Mouse (Mus musculus) neural tube, embryonic 15.5 days (tissue): ENCODE results near the gene Stip1. TPM values are rescaled to one million over a fixed set of nuclear protein-coding genes. Genes with fewer than 3 reads are reported as not detected.

Experiments
- ATAC-seq: fragments of 200-750 bp; cut with Nextera tagmentation; 2 replicates; pipeline ENCODE4 v1.8.0; 2017; ENCODE audit warnings: mild to moderate bottlenecking, moderate TSS enrichment, moderate library complexity; ENCODE audit not compliant: low FRiP score
- H3K27ac ChIP-seq: fragments of 300-500 bp; sonication (generic); replicated peaks from 2 replicates; pipeline ENCODE4 v1.5.1; 2015; ENCODE audit warnings: mild to moderate bottlenecking, inconsistent platforms
- H3K27me3 ChIP-seq: fragments of 300-500 bp; sonication (generic); replicated peaks from 2 replicates; pipeline ENCODE4 v1.6.1; 2015; ENCODE audit warnings: inconsistent platforms
- H3K36me3 ChIP-seq: fragments of 300-500 bp; sonication (generic); 2 replicates; pipeline ENCODE4 v1.6.1; 2015; ENCODE audit warnings: inconsistent platforms
- H3K4me1 ChIP-seq: fragments of 300-500 bp; sonication (generic); 2 replicates; pipeline ENCODE4 v1.6.1; 2015; ENCODE audit warnings: inconsistent platforms
- H3K4me2 ChIP-seq: fragments of 300-500 bp; sonication (generic); 2 replicates; pipeline ENCODE4 v1.6.1; 2015; ENCODE audit warnings: inconsistent platforms, mild to moderate bottlenecking, moderate library complexity
- H3K4me3 ChIP-seq: fragments of 300-500 bp; sonication (generic); replicated peaks from 2 replicates; pipeline ENCODE4 v1.5.1; 2015; ENCODE audit warnings: mild to moderate bottlenecking, inconsistent platforms
- H3K9ac ChIP-seq: fragments of 300-500 bp; sonication (generic); replicated peaks from 2 replicates; pipeline ENCODE4 v1.6.1; 2015; ENCODE audit warnings: mild to moderate bottlenecking, inconsistent platforms
- H3K9me3 ChIP-seq: fragments of 300-500 bp; sonication (generic); replicated peaks from 2 replicates; pipeline ENCODE4 v1.6.1; 2016; ENCODE audit warnings: inconsistent platforms
- WGBS: fragments of 180-500 bp; shearing (Covaris S2); methylation state at CpG from one replicate; pipeline ENCODE4 v1.1.7; 2015; ENCODE audit warnings: mixed read lengths; 5-methylcytosine and 5-hydroxymethylcytosine counted together
- polyA plus RNA-seq: library from polyadenylated mRNA; unstranded; fragments of >200 nt; fragmentation: Nextera tagmentation; extraction: Ambion mirVana; gene quantifications from 2 replicates; pipeline ENCODE4 v1.2.1, GENCODE M21; 2015

Gene Stip1
- polyA plus RNA-seq, 1 experiment from 2014 or later, result 210 TPM

- H3K27me3 ChIP-seq, result no peaks in the 10 kb centered on the region
- H3K27ac ChIP-seq, result peak overlapping the region; percentile 94
- H3K4me2 ChIP-seq, result peak overlapping the region; percentile 78
- H3K9ac ChIP-seq, result peak overlapping the region; percentile 91
- H3K36me3 ChIP-seq, result peaks cover 6% of the 10 kb centered on the region
- H3K9me3 ChIP-seq, result no peaks in the 10 kb centered on the region
- H3K4me1 ChIP-seq, result peaks cover 33% of the 10 kb centered on the region
- WGBS, result 1% methylated on average over 35 of the region's 35 CpGs
- ATAC-seq, result peak; percentile 33
- peak overlapping the region; percentile 86 for H3K4me3 ChIP-seq
Measured at GRCm38 (mm10) chr19:7039088-7039720, 563 bp downstream of the Stip1 start.

GRCm38 (mm10) chr19:7034006-7034405, 5.8 kb downstream of the Stip1 start:
- H3K4me2 ChIP-seq, result no peak overlapping the region
- no peaks in the 10 kb centered on the region for H3K9me3 ChIP-seq
- WGBS, result 94% methylated on average over 5 of the region's 5 CpGs
- no peaks in the 10 kb centered on the region for H3K27me3 ChIP-seq
- peaks cover 52% of the 10 kb centered on the region for H3K36me3 ChIP-seq
- H3K4me1 ChIP-seq, result peaks cover 26% of the 10 kb centered on the region
- H3K4me3 ChIP-seq, result no peak overlapping the region
- no peak overlapping the region for H3K9ac ChIP-seq
- no peak overlapping the region for H3K27ac ChIP-seq
- ATAC-seq, result no peak

- no peak overlapping the region for H3K4me3 ChIP-seq
- no peak overlapping the region for H3K9ac ChIP-seq
- H3K9me3 ChIP-seq, result no peaks in the 10 kb centered on the region
- no peaks in the 10 kb centered on the region for H3K4me1 ChIP-seq
- no peak for ATAC-seq
- 94% methylated on average over 5 of the region's 5 CpGs for WGBS
- H3K36me3 ChIP-seq, result peaks cover 90% of the 10 kb centered on the region
- H3K27me3 ChIP-seq, result no peaks in the 10 kb centered on the region
- no peak overlapping the region for H3K4me2 ChIP-seq
- no peak overlapping the region for H3K27ac ChIP-seq
Measured at GRCm38 (mm10) chr19:7029531-7029930, 10.2 kb downstream of the Stip1 start.

- Histone ChIP-seq H3K27ac (no peak overlapping the region), H3K4me2 (no peak overlapping the region), H3K4me3 (no peak overlapping the region), H3K27me3 (no peaks in the 10 kb centered on the region), H3K36me3 (peaks cover 69% of the 10 kb centered on the region), H3K9ac (no peak overlapping the region), H3K4me1 (no peaks in the 10 kb centered on the region), H3K9me3 (no peaks in the 10 kb centered on the region)
- 49% methylated on average over 3 of the region's 3 CpGs for WGBS
- peak; percentile 55 for ATAC-seq
Measured at GRCm38 (mm10) chr19:7020224-7020641, 19.5 kb downstream of the Stip1 start.

GRCm38 (mm10) chr19:7019191-7019590, 20.6 kb downstream of the Stip1 start, which contains the start of gene Fermt3:
TSS of gene Fermt3 (minus strand) at chr19:7019469.
- Histone ChIP-seq H3K4me3 (no peak within 1 kb of the TSS), H3K9ac (no peak within 1 kb of the TSS), H3K4me1 (no peaks in the 10 kb centered on the region), H3K27me3 (no peaks in the 10 kb centered on the region), H3K4me2 (no peak within 1 kb of the TSS), H3K27ac (no peak within 1 kb of the TSS), H3K9me3 (no peaks in the 10 kb centered on the region), H3K36me3 (peaks cover 59% of the 10 kb centered on the region)
- WGBS, result 85% methylated on average over 5 of the region's 5 CpGs
- no peak for ATAC-seq

- ATAC-seq, result no peak
- Histone ChIP-seq H3K4me2 (no peak overlapping the region), H3K9ac (no peak overlapping the region), H3K27ac (no peak overlapping the region), H3K4me3 (no peak overlapping the region), H3K9me3 (no peaks in the 10 kb centered on the region), H3K27me3 (no peaks in the 10 kb centered on the region), H3K36me3 (peaks cover 58% of the 10 kb centered on the region), H3K4me1 (no peaks in the 10 kb centered on the region)
- WGBS, result 94% methylated on average over 11 of the region's 11 CpGs
Measured at GRCm38 (mm10) chr19:7018546-7018945, 21.2 kb downstream of the Stip1 start.

GRCm38 (mm10) chr19:7017541-7018457, 22.0 kb downstream of the Stip1 start:
- ATAC-seq, result no peak
- Histone ChIP-seq H3K4me3 (no peak overlapping the region), H3K27ac (no peak overlapping the region), H3K9ac (no peak overlapping the region), H3K9me3 (no peaks in the 10 kb centered on the region), H3K4me2 (no peak overlapping the region), H3K36me3 (peaks cover 52% of the 10 kb centered on the region), H3K27me3 (no peaks in the 10 kb centered on the region), H3K4me1 (no peaks in the 10 kb centered on the region)
- WGBS, result 80% methylated on average over 12 of the region's 12 CpGs

GRCm38 (mm10) chr19:7014481-7015135, 25.2 kb downstream of the Stip1 start:
- WGBS, result 93% methylated on average over 20 of the region's 20 CpGs
- Histone ChIP-seq H3K36me3 (peaks cover 20% of the 10 kb centered on the region), H3K4me2 (no peak overlapping the region), H3K4me1 (no peaks in the 10 kb centered on the region), H3K4me3 (no peak overlapping the region), H3K9ac (no peak overlapping the region), H3K9me3 (no peaks in the 10 kb centered on the region), H3K27ac (no peak overlapping the region), H3K27me3 (no peaks in the 10 kb centered on the region)
- ATAC-seq, result no peak

GRCm38 (mm10) chr19:7013984-7014383, 25.8 kb downstream of the Stip1 start:
- no peak overlapping the region for H3K27ac ChIP-seq
- WGBS, result 86% methylated on average over 9 of the region's 9 CpGs
- no peaks in the 10 kb centered on the region for H3K4me1 ChIP-seq
- H3K4me2 ChIP-seq, result no peak overlapping the region
- no peak for ATAC-seq
- no peak overlapping the region for H3K4me3 ChIP-seq
- no peaks in the 10 kb centered on the region for H3K27me3 ChIP-seq
- no peak overlapping the region for H3K9ac ChIP-seq
- H3K9me3 ChIP-seq, result no peaks in the 10 kb centered on the region
- peaks cover 14% of the 10 kb centered on the region for H3K36me3 ChIP-seq

- ATAC-seq, result no peak
- H3K27ac ChIP-seq, result no peak overlapping the region
- H3K36me3 ChIP-seq, result 0 out of 2 replicates have a peak, but pooled peaks cover 6% of the 10 kb centered on the region
- no peak overlapping the region for H3K4me3 ChIP-seq
- H3K4me1 ChIP-seq, result no peaks in the 10 kb centered on the region
- H3K27me3 ChIP-seq, result no peaks in the 10 kb centered on the region
- 77% methylated on average over 4 of the region's 4 CpGs for WGBS
- no peak overlapping the region for H3K9ac ChIP-seq
- H3K9me3 ChIP-seq, result no peaks in the 10 kb centered on the region
- no peak overlapping the region for H3K4me2 ChIP-seq
Measured at GRCm38 (mm10) chr19:7012426-7012825, 27.3 kb downstream of the Stip1 start.

- Histone ChIP-seq H3K36me3 (no peaks in the 10 kb centered on the region), H3K4me1 (no peaks in the 10 kb centered on the region), H3K4me2 (no peak overlapping the region), H3K27me3 (no peaks in the 10 kb centered on the region), H3K9me3 (no peaks in the 10 kb centered on the region), H3K9ac (no peak overlapping the region), H3K27ac (no peak overlapping the region), H3K4me3 (no peak overlapping the region)
- no peak for ATAC-seq
- WGBS, result 88% methylated on average over 9 of the region's 9 CpGs
Measured at GRCm38 (mm10) chr19:7006892-7007593, 32.7 kb downstream of the Stip1 start.
